Mouse (Mus musculus) heart, embryonic 14.5 days (tissue): ENCODE results near the gene Fgfrl1. TPM values are rescaled to one million over a fixed set of nuclear protein-coding genes. Genes with fewer than 3 reads are reported as not detected.

Experiments used
- ATAC-seq: fragments of 200-750 bp; cut with Nextera tagmentation; 2 replicates; pipeline ENCODE4 v1.8.0; 2017; ENCODE audit warnings: low read depth, moderate TSS enrichment; ENCODE audit not compliant: insufficient number of reproducible peaks, insufficient read depth, low FRiP score
- H3K27ac ChIP-seq, 2 experiments: fragments of 200-500 bp in 1 of 2; fragments of 300-500 bp in 1 of 2; sonication (generic) in 1 of 2; replicated peaks in 1 of 2; 2 replicates each; pipeline ENCODE4 v1.5.1; 2012 to 2014; ENCODE audit warnings: low read depth in 2 of 2, low read length in 2 of 2, control low read depth in 1 of 2, mild to moderate bottlenecking in 1 of 2, mixed read lengths in 1 of 2; ENCODE audit not compliant: control insufficient read depth in 1 of 2, insufficient read depth in 1 of 2
- H3K27me3 ChIP-seq: fragments of 300-500 bp; sonication (generic); 2 replicates; pipeline ENCODE4 v1.6.1; 2014; ENCODE audit warnings: mild to moderate bottlenecking, low read length, control low read depth; ENCODE audit not compliant: control insufficient read depth, insufficient read depth
- H3K36me3 ChIP-seq: fragments of 300-500 bp; sonication (generic); 2 replicates; pipeline ENCODE4 v1.6.1; 2014; ENCODE audit warnings: mild to moderate bottlenecking, control low read depth, low read length, mixed read lengths; ENCODE audit not compliant: control insufficient read depth, insufficient read depth
- H3K4me1 ChIP-seq, 2 experiments: fragments of 200-500 bp in 1 of 2; fragments of 300-500 bp in 1 of 2; sonication (generic) in 1 of 2; 2 replicates each; pipeline ENCODE4 v1.6.1; 2012 to 2014; ENCODE audit warnings: low read length in 2 of 2, control low read depth in 1 of 2, mixed read lengths in 1 of 2; ENCODE audit not compliant: control insufficient read depth in 2 of 2, insufficient read depth in 2 of 2
- H3K4me2 ChIP-seq: fragments of 300-500 bp; sonication (generic); 2 replicates; pipeline ENCODE4 v1.6.1; 2014; ENCODE audit warnings: mild to moderate bottlenecking, low read length
- H3K4me3 ChIP-seq, 2 experiments: fragments of 200-500 bp in 1 of 2; fragments of 300-500 bp in 1 of 2; sonication (generic) in 1 of 2; 2 replicates each; pipeline ENCODE4 v1.5.1; 2012 to 2014; ENCODE audit warnings: low read length in 2 of 2, mild to moderate bottlenecking in 2 of 2, control low read depth in 1 of 2, low read depth in 1 of 2, moderate library complexity in 1 of 2; ENCODE audit not compliant: control insufficient read depth in 1 of 2, insufficient read depth in 1 of 2
- H3K9ac ChIP-seq: fragments of 300-500 bp; sonication (generic); 2 replicates; pipeline ENCODE4 v1.6.1; 2014; ENCODE audit warnings: mild to moderate bottlenecking, low read length
- H3K9me3 ChIP-seq: fragments of 300-500 bp; sonication (generic); 2 replicates; pipeline ENCODE4 v1.6.1; 2016; ENCODE audit warnings: low read length, control low read depth; ENCODE audit not compliant: control insufficient read depth
- WGBS: fragments of 180-500 bp; shearing (Covaris S2); extraction: QIAGEN DNeasy Blood & Tissue Kit; methylation state at CpG from one replicate; pipeline ENCODE4 v1.1.7; 2014; 5-methylcytosine and 5-hydroxymethylcytosine counted together
- polyA plus RNA-seq: library from polyadenylated mRNA; unstranded; fragments of >200 nt; fragmentation: Nextera tagmentation; extraction: Ambion mirVana; gene quantifications from 2 replicates; pipeline ENCODE4 v1.2.1, GENCODE M21; 2014

The Fgfrl1 gene
- polyA plus RNA-seq, 1 experiment from 2014 or later: 25.2 TPM

DNA sequence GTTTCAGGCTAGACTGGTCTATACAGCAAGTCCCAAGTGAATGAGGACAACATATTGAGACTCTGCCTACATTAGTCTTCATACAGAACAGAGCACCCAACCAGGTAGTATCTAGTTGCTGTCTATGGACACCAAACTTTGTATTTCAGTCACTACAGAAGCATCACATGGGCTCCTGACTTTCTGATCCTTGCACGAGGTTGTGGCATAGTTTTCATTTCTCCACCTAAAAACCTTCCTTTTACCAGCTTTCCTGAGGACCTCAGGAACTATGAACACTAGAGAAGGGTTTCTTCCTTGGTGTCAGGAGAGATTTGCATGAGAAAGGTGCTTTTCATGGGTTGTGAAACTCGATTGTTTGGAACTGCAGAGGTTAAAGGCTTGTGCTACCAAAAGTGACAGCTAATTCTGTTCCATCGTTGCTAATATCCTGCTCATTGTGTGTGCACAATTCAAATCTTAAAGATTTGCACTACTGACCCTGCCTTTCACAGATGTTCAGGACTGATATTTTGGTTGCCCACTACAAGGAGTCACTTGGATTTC is 23.7 kb upstream of the Fgfrl1 start:
- 9% methylated on average over 3 of the region's 3 CpGs for WGBS
- peaks cover 17% of the 10 kb centered on the region for H3K36me3 ChIP-seq
- no peak for ATAC-seq

DNA sequence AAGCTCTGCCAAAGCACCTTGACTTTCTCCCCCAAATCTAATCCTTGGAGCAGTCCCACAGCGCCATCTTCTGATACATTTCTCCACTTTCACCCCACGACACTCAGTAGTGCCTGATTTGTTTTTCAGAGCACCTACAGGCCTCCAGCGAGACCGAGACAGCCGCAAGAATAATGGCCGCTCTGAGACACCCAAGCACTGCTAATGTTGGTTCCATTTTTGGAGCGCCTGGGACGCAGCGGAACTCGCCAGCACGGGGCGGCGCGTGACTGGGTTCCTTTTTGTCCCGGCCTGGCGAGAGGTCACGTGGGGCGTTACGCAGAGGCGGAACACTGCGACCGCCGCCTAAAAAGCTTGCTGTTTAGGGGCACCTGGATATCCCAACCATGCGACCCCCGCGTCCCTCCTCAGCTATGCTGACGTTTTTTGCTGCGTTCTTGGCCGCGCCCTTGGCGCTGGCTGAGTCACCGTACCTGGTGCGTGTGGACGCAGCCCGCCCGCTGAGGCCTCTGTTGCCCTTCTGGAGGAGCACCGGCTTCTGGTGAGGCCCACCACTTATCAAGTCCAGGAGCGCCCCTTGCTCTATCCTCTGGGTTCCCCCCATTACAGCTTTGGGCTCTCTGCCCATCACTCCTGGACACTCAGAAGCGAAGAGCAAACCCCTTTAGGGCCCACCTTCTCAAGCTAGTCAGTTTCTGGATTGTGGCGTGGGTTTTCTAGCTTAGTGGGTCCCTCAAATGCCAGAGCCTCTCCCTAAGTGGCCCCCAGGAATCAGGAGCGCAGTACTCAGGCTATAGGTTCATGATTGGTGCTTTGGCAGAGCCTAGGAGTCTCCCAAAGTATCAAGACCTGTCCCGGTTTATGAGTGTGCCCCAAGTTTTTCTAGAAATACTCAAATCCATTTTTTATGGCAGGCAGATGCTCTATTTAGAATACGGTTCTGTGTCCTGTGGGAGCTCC is 22.9 kb upstream of the Fgfrl1 start, which contains the start of gene Dgkq:
TSS of gene Dgkq (minus strand) at position 696 of the 960 bp plus-strand sequence.
- Histone ChIP-seq H3K9ac (peak within 1 kb of the TSS; percentile 88), H3K9me3 (no peaks in the 10 kb centered on the region), H3K4me2 (peak within 1 kb of the TSS; percentile 89), H3K27ac (peak within 1 kb of the TSS; percentile 88 to 96), H3K27me3 (0 out of 2 replicates have a peak, but pooled peaks cover 7% of the 10 kb centered on the region), H3K4me3 (peak within 1 kb of the TSS; percentile 63 to 77), H3K4me1 (peaks cover 2 to 16% of the 10 kb centered on the region in 2 experiments; a peak in 2 of 4 replicates), H3K36me3 (peaks cover 17% of the 10 kb centered on the region)
- 5% methylated on average over 43 of the region's 43 CpGs for WGBS
- peak; percentile 82 for ATAC-seq

More for the DNA sequence above, 23.7 kb upstream of the Fgfrl1 start:
- Histone ChIP-seq H3K4me3 (peak overlapping the region; percentile 63 to 77), H3K9ac (peak overlapping the region; percentile 88), H3K9me3 (no peaks in the 10 kb centered on the region), H3K27me3 (0 out of 2 replicates have a peak, but pooled peaks cover 7% of the 10 kb centered on the region), H3K27ac (peak overlapping the region; percentile 88 to 96), H3K4me1 (peaks cover 2 to 16% of the 10 kb centered on the region in 2 experiments; a peak in 2 of 4 replicates), H3K4me2 (peak overlapping the region; percentile 89)

DNA sequence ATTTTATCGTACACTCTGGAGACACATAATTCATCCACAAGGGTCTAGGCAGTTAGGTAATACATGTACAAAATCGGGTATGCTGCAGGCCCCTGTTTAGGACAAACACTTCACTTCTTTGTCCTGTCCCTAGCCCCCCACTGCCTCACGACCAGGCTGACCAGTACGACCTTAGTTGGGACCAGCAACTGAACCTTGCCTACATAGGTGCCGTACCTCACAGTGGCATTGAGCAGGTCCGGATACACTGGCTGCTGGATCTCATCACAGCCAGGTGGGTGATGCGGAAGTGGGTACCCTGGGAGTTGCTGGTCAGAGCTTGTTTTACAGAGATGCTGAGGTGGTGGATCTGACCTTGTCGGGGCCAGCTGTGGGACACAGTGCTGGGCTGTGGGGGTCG is 22.2 kb upstream of the Fgfrl1 start:
- Histone ChIP-seq H3K9me3 (no peaks in the 10 kb centered on the region), H3K9ac (peak overlapping the region; percentile 88), H3K27ac (peak overlapping the region in 1 of 2 experiments; percentile 88; a peak in 1 of 4 replicates), H3K27me3 (no peaks in the 10 kb centered on the region), H3K4me2 (peak overlapping the region; percentile 89), H3K4me3 (peak overlapping the region; percentile 63 to 77; a peak in 3 of 4 replicates), H3K4me1 (peaks cover 2 to 16% of the 10 kb centered on the region in 2 experiments; a peak in 2 of 4 replicates), H3K36me3 (peaks cover 17% of the 10 kb centered on the region)
- no peak for ATAC-seq
- WGBS: 75% methylated on average over 9 of the region's 9 CpGs

DNA sequence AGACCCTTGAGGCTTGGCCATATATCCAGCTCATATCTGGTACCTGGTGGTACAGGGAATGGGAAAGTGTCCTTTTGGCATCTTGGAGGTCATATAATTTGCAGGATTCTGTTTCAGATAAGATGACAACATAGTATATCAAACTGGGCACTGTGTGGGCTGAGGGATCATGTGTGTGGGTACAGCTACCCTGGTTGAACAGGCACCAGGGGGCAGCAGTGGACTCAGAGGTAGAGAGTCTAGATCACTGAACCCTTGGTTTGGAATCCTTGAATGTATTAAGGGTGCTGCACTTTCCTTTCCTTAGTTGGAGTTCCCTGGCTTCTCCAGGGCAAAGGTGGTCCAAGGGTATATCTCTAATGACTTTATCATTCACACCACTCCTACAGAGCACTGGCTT is 21.4 kb upstream of the Fgfrl1 start:
- Histone ChIP-seq H3K4me1 (peaks cover 2 to 16% of the 10 kb centered on the region in 2 experiments; a peak in 2 of 4 replicates), H3K9me3 (no peaks in the 10 kb centered on the region), H3K27ac (no peak overlapping the region), H3K4me3 (no peak overlapping the region), H3K36me3 (peaks cover 17% of the 10 kb centered on the region), H3K4me2 (peak overlapping the region; percentile 89; the same call in 1 of the 2 replicates), H3K27me3 (no peaks in the 10 kb centered on the region), H3K9ac (no peak overlapping the region)
- ATAC-seq: no peak

DNA sequence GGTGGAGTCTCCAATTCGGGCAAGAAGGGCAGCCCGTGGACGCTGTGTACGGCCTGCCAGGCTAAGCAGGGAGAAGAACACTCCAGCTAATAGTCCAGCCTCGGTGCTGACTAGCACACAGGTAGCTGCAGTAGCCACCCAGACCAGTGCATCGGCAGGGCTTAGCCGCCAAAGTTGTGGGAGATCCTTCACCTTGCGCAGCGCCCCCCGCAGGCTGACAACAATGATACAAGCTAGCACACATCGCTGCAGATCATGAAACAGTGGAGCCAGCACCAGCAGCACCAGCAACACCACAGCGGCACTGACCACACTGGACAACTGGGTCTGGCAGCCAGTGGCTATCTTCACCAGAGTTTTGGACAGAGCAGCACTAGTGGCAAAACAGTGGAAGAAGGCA is 20.4 kb upstream of the Fgfrl1 start:
- no peak overlapping the region for H3K4me2 ChIP-seq
- peaks cover 17% of the 10 kb centered on the region for H3K36me3 ChIP-seq
- H3K4me1 ChIP-seq: peaks cover 2 to 21% of the 10 kb centered on the region in 2 experiments; a peak in 2 of 4 replicates
- no peak overlapping the region for H3K27ac ChIP-seq
- no peak overlapping the region for H3K4me3 ChIP-seq
- ATAC-seq: no peak
- H3K9ac ChIP-seq: no peak overlapping the region
- H3K27me3 ChIP-seq: no peaks in the 10 kb centered on the region
- no peaks in the 10 kb centered on the region for H3K9me3 ChIP-seq
- WGBS: 89% methylated on average over 12 of the region's 12 CpGs

DNA sequence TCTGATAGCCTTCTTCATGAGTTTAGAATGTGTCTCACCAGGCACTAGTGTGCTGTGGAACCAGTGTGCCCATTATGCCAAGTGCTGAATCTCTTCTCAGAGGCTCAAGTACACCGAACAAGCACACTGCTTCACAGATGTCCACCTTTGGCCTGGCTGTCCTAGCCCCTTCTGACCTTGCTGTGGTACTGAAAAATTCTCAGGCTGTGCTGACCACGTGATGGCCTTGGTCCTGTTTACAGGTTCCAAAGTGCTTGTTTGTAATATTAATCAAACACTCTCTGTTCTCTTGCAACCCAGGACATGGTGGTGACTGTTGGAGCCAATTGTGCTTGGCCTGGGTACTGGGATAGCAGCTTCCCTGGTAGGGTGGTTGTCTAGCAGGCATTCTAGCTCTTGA is 17.6 kb upstream of the Fgfrl1 start:
- Histone ChIP-seq H3K27me3 (no peaks in the 10 kb centered on the region), H3K4me3 (no peak overlapping the region), H3K9me3 (no peaks in the 10 kb centered on the region), H3K36me3 (peaks cover 17% of the 10 kb centered on the region), H3K9ac (no peak overlapping the region), H3K27ac (no peak overlapping the region), H3K4me2 (no peak overlapping the region), H3K4me1 (peaks cover 9 to 27% of the 10 kb centered on the region in 2 experiments; a peak in 3 of 4 replicates)
- WGBS: 76% methylated on average over 2 of the region's 2 CpGs
- ATAC-seq: no peak

DNA sequence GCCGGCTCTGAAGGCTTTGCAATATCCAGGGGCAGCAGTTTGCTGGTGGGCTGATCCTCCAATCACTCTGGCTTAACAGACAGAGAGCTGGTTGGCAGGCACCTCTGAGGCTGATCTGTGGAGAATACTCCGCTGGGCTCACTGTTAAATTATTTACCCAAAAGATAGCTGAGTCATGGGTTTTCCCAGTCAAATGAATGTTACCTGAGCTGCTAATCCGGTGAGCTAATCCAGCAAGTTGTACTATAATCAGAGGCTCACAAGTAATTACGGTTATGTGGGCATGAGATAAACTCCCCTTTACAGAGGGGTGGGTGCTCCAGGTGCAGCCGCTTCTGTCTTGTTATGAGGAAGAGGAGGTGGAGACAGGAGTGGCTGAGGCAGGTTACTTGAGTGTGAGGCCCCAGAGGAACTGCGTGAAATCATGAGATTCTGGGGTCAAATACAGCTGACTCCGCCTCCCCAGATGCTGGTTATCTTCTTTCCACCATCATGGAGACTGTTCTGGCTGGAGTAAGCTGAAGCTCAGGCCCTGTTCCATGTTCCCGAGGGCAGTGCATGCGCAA is 16.8 kb upstream of the Fgfrl1 start, which contains the start of gene Slc26a1:
TSS of gene Slc26a1 (minus strand) at position 319 of the 566 bp plus-strand sequence.
- H3K4me1 ChIP-seq: peaks cover 7 to 20% of the 10 kb centered on the region in 2 experiments; a peak in 3 of 4 replicates
- H3K4me2 ChIP-seq: no peak within 1 kb of the TSS
- no peak for ATAC-seq
- H3K4me3 ChIP-seq: no peak within 1 kb of the TSS
- H3K36me3 ChIP-seq: peaks cover 17% of the 10 kb centered on the region
- no peaks in the 10 kb centered on the region for H3K9me3 ChIP-seq
- no peak within 1 kb of the TSS for H3K27ac ChIP-seq
- H3K9ac ChIP-seq: no peak within 1 kb of the TSS
- 83% methylated on average over 9 of the region's 9 CpGs for WGBS
- no peaks in the 10 kb centered on the region for H3K27me3 ChIP-seq
